Mouse (Mus musculus) lung, embryonic 16.5 days (tissue): ENCODE data around the gene Creb1. TPM values are rescaled to one million over a fixed set of nuclear protein-coding genes. Genes with fewer than 3 reads are reported as not detected.

ENCODE experiments used
- ATAC-seq: fragments of 200-750 bp; cut with Nextera tagmentation; 2 replicates; pipeline ENCODE4 v1.8.0; 2017; ENCODE audit warnings: low read depth, mild to moderate bottlenecking, moderate library complexity
- H3K27ac ChIP-seq: fragments of 300-500 bp; sonication (generic); 2 replicates; pipeline ENCODE4 v1.5.1; 2014; ENCODE audit warnings: mild to moderate bottlenecking, control low read depth, low read length
- H3K27me3 ChIP-seq: fragments of 300-500 bp; sonication (generic); 2 replicates; pipeline ENCODE4 v1.6.1; 2014; ENCODE audit warnings: low read depth, low read length, mixed read lengths; ENCODE audit not compliant: control insufficient read depth, insufficient read depth
- H3K36me3 ChIP-seq: fragments of 300-500 bp; sonication (generic); 2 replicates; pipeline ENCODE4 v1.6.1; 2014; ENCODE audit warnings: low read length; ENCODE audit not compliant: control insufficient read depth, insufficient read depth
- H3K4me1 ChIP-seq: fragments of 300-500 bp; sonication (generic); replicated peaks from 2 replicates; pipeline ENCODE4 v1.6.1; 2014; ENCODE audit warnings: low read length, mixed read lengths; ENCODE audit not compliant: control insufficient read depth, insufficient read depth
- H3K4me2 ChIP-seq: fragments of 300-500 bp; sonication (generic); 2 replicates; pipeline ENCODE4 v1.6.1; 2014; ENCODE audit warnings: low read depth, low read length, control low read depth
- H3K4me3 ChIP-seq: fragments of 300-500 bp; sonication (generic); 2 replicates; pipeline ENCODE4 v1.5.1; 2014; ENCODE audit warnings: mild to moderate bottlenecking, low read length, control low read depth
- H3K9ac ChIP-seq: fragments of 300-500 bp; sonication (generic); 2 replicates; pipeline ENCODE4 v1.6.1; 2014; ENCODE audit warnings: low read length, control low read depth
- H3K9me3 ChIP-seq: fragments of 300-500 bp; sonication (generic); 2 replicates; pipeline ENCODE4 v1.6.1; 2016; ENCODE audit warnings: low read length; ENCODE audit not compliant: control insufficient read depth
- WGBS: fragments of 180-500 bp; shearing (Covaris S2); extraction: QIAGEN DNeasy Blood & Tissue Kit; methylation state at CpG from one replicate; pipeline ENCODE4 v1.1.7; 2014; 5-methylcytosine and 5-hydroxymethylcytosine counted together
- polyA plus RNA-seq: library from polyadenylated mRNA; unstranded; fragments of >200 nt; fragmentation: Nextera tagmentation; extraction: Ambion mirVana; gene quantifications from 2 replicates; pipeline ENCODE4 v1.2.1, GENCODE M21; 2015

Creb1 gene
- polyA plus RNA-seq, 1 experiment from 2014 or later, result 34.9 TPM

GRCm38 (mm10) chr1:64519345-64519744 lies 13.1 kb upstream of the Creb1 start:
- Histone ChIP-seq H3K4me1 (peaks cover 7% of the 10 kb centered on the region), H3K27me3 (no peaks in the 10 kb centered on the region), H3K9me3 (no peaks in the 10 kb centered on the region), H3K4me2 (no peak overlapping the region), H3K4me3 (no peak overlapping the region), H3K9ac (no peak overlapping the region), H3K27ac (no peak overlapping the region), H3K36me3 (no peaks in the 10 kb centered on the region)
- 32% methylated on average over 1 of the region's 1 CpGs for WGBS
- no peak for ATAC-seq

GRCm38 (mm10) chr1:64519901-64520300 lies 12.5 kb upstream of the Creb1 start:
- Histone ChIP-seq H3K4me1 (peaks cover 7% of the 10 kb centered on the region), H3K9me3 (no peaks in the 10 kb centered on the region), H3K27me3 (no peaks in the 10 kb centered on the region), H3K27ac (no peak overlapping the region), H3K9ac (no peak overlapping the region), H3K4me3 (no peak overlapping the region), H3K36me3 (no peaks in the 10 kb centered on the region), H3K4me2 (no peak overlapping the region)
- ATAC-seq, result 0 out of 2 replicates have a peak, but pooled peaks have one; percentile 65
- WGBS, result 32% methylated on average over 1 of the region's 1 CpGs

GRCm38 (mm10) chr1:64521734-64522133 lies 10.7 kb upstream of the Creb1 start:
- H3K27me3 ChIP-seq, result no peaks in the 10 kb centered on the region
- 49% methylated on average over 3 of the region's 3 CpGs for WGBS
- peak overlapping the region; percentile 33; the same call in 1 of the 2 replicates for H3K27ac ChIP-seq
- H3K9ac ChIP-seq, result no peak overlapping the region
- no peak for ATAC-seq
- no peak overlapping the region for H3K4me2 ChIP-seq
- peaks cover 7% of the 10 kb centered on the region for H3K4me1 ChIP-seq
- no peaks in the 10 kb centered on the region for H3K9me3 ChIP-seq
- no peaks in the 10 kb centered on the region for H3K36me3 ChIP-seq
- no peak overlapping the region for H3K4me3 ChIP-seq

GRCm38 (mm10) chr1:64522637-64523036 lies 9.8 kb upstream of the Creb1 start:
- Histone ChIP-seq H3K4me3 (no peak overlapping the region), H3K9me3 (no peaks in the 10 kb centered on the region), H3K27ac (no peak overlapping the region), H3K27me3 (no peaks in the 10 kb centered on the region), H3K4me2 (no peak overlapping the region), H3K9ac (no peak overlapping the region), H3K36me3 (no peaks in the 10 kb centered on the region), H3K4me1 (peaks cover 7% of the 10 kb centered on the region)
- ATAC-seq, result peak; percentile 68
- WGBS, result 55% methylated on average over 6 of the region's 6 CpGs

GRCm38 (mm10) chr1:64523117-64523516 lies 9.3 kb upstream of the Creb1 start:
- no peak for ATAC-seq
- Histone ChIP-seq H3K9ac (no peak overlapping the region), H3K4me2 (no peak overlapping the region), H3K4me3 (no peak overlapping the region), H3K9me3 (no peaks in the 10 kb centered on the region), H3K36me3 (no peaks in the 10 kb centered on the region), H3K4me1 (peaks cover 5% of the 10 kb centered on the region), H3K27me3 (no peaks in the 10 kb centered on the region), H3K27ac (no peak overlapping the region)
- WGBS, result 38% methylated on average over 1 of the region's 1 CpGs

GRCm38 (mm10) chr1:64524661-64525060 lies 7.8 kb upstream of the Creb1 start:
- no peak overlapping the region for H3K4me3 ChIP-seq
- ATAC-seq, result no peak
- H3K9ac ChIP-seq, result no peak overlapping the region
- no peak overlapping the region for H3K4me2 ChIP-seq
- H3K36me3 ChIP-seq, result peaks cover 3% of the 10 kb centered on the region; the same call in 1 of the 2 replicates
- H3K27me3 ChIP-seq, result no peaks in the 10 kb centered on the region
- H3K9me3 ChIP-seq, result no peaks in the 10 kb centered on the region
- no peak overlapping the region for H3K27ac ChIP-seq
- H3K4me1 ChIP-seq, result peaks cover 5% of the 10 kb centered on the region
- WGBS, result 83% methylated on average over 2 of the region's 2 CpGs

- no peak for ATAC-seq
Measured at GRCm38 (mm10) chr1:64527626-64528025, 4.8 kb upstream of the Creb1 start.

GRCm38 (mm10) chr1:64529781-64530315 lies 2.6 kb upstream of the Creb1 start:
- no peaks in the 10 kb centered on the region for H3K9me3 ChIP-seq
- no peaks in the 10 kb centered on the region for H3K27me3 ChIP-seq
- no peak overlapping the region for H3K9ac ChIP-seq
- peaks cover 9% of the 10 kb centered on the region for H3K4me1 ChIP-seq
- no peak overlapping the region for H3K27ac ChIP-seq
- WGBS, result 84% methylated on average over 5 of the region's 5 CpGs
- ATAC-seq, result no peak
- H3K36me3 ChIP-seq, result peaks cover 3% of the 10 kb centered on the region; the same call in 1 of the 2 replicates
- no peak overlapping the region for H3K4me3 ChIP-seq
- H3K4me2 ChIP-seq, result no peak overlapping the region

More at GRCm38 (mm10) chr1:64527626-64528025, 4.8 kb upstream of the Creb1 start:
- peaks cover 5% of the 10 kb centered on the region; the same call in 1 of the 2 replicates for H3K4me1 ChIP-seq
- H3K27me3 ChIP-seq, result no peaks in the 10 kb centered on the region
- H3K4me3 ChIP-seq, result no peak overlapping the region
- H3K36me3 ChIP-seq, result peaks cover 3% of the 10 kb centered on the region; the same call in 1 of the 2 replicates
- no peaks in the 10 kb centered on the region for H3K9me3 ChIP-seq
- no peak overlapping the region for H3K9ac ChIP-seq
- no peak overlapping the region for H3K4me2 ChIP-seq
- no peak overlapping the region for H3K27ac ChIP-seq

GRCm38 (mm10) chr1:64531548-64531947 lies 897 bp upstream of the Creb1 start:
- peaks cover 3% of the 10 kb centered on the region; the same call in 1 of the 2 replicates for H3K36me3 ChIP-seq

More at GRCm38 (mm10) chr1:64531548-64531947, 897 bp upstream of the Creb1 start:
- Histone ChIP-seq H3K4me3 (peak overlapping the region; percentile 95), H3K4me1 (peaks cover 14% of the 10 kb centered on the region), H3K27me3 (no peaks in the 10 kb centered on the region), H3K9me3 (no peaks in the 10 kb centered on the region), H3K27ac (peak overlapping the region; percentile 100), H3K4me2 (peak overlapping the region; percentile 75), H3K9ac (peak overlapping the region; percentile 99)
- ATAC-seq, result no peak
- WGBS, result 11% methylated on average over 7 of the region's 7 CpGs
